Mouse (Mus musculus) MEL (cell line): ENCODE results near the gene Thsd4. TPM values are rescaled to one million over a fixed set of nuclear protein-coding genes. Genes with fewer than 3 reads are reported as not detected.

Source experiments
- DNase-seq: peaks from one replicate; pipeline ENCODE4 v3.0.0; 2011; ENCODE audit warnings: low read depth, low spot score
- H3K27ac ChIP-seq: 2 replicates; pipeline ENCODE4 v1.5.1; 2012; ENCODE audit warnings: low read depth, mild to moderate bottlenecking, control low read depth, low read length, moderate library complexity; ENCODE audit not compliant: control insufficient read depth
- H3K27me3 ChIP-seq, 2 experiments: fragments of 150-350 bp in 1 of 2; sonication (generic) in 1 of 2; 2 replicates each; pipeline ENCODE4 v1.6.1; 2012; ENCODE audit warnings: low read length in 2 of 2, mild to moderate bottlenecking in 2 of 2, improper control_type of control experiment in 1 of 2, moderate library complexity in 1 of 2; ENCODE audit not compliant: insufficient read depth in 2 of 2, control insufficient read depth in 1 of 2
- H3K36me3 ChIP-seq, 2 experiments: 2 replicates each; pipeline ENCODE4 v1.6.1; 2012 to 2014; ENCODE audit warnings: low read length in 2 of 2, improper control_type of control experiment in 1 of 2, inconsistent platforms in 1 of 2, mild to moderate bottlenecking in 1 of 2; ENCODE audit not compliant: insufficient read depth in 2 of 2, control insufficient read depth in 1 of 2
- H3K4me1 ChIP-seq, 2 experiments: fragments of 150-350 bp in 1 of 2; sonication (generic) in 1 of 2; 2 replicates each; pipeline ENCODE4 v1.6.1; 2012; ENCODE audit warnings: low read length in 2 of 2, improper control_type of control experiment in 1 of 2, mild to moderate bottlenecking in 1 of 2; ENCODE audit not compliant: insufficient read depth in 2 of 2, control insufficient read depth in 1 of 2
- H3K4me3 ChIP-seq, 2 experiments: fragments of 150-350 bp in 1 of 2; sonication (generic) in 1 of 2; 2 replicates each; pipeline ENCODE4 v1.5.1; 2012; ENCODE audit warnings: low read depth in 2 of 2, low read length in 2 of 2, mild to moderate bottlenecking in 2 of 2, moderate library complexity in 2 of 2, control low read depth in 1 of 2, improper control_type of control experiment in 1 of 2; ENCODE audit not compliant: control insufficient read depth in 1 of 2, insufficient read depth in 1 of 2
- H3K79me2 ChIP-seq: 2 replicates; pipeline ENCODE4 v1.6.1; 2012; ENCODE audit warnings: mild to moderate bottlenecking, low read length, moderate library complexity; ENCODE audit not compliant: control insufficient read depth, poor library complexity, insufficient read depth
- H3K9ac ChIP-seq: 2 replicates; pipeline ENCODE4 v1.6.1; 2012; ENCODE audit warnings: low read depth, mild to moderate bottlenecking, control low read depth, low read length, moderate library complexity; ENCODE audit not compliant: control insufficient read depth, poor library complexity, severe bottlenecking
- H3K9me3 ChIP-seq: fragments of 150-350 bp; sonication (generic); replicated peaks from 2 replicates; pipeline ENCODE4 v1.6.1; 2012; ENCODE audit warnings: mild to moderate bottlenecking, low read length, improper control_type of control experiment, moderate library complexity; ENCODE audit not compliant: insufficient read depth
- CHD1 ChIP-seq: IDR thresholded peaks from 2 replicates; pipeline ENCODE4 v1.6.1; 2012; ENCODE audit warnings: low read depth, mild to moderate bottlenecking, inconsistent platforms, low read length, improper control_type of control experiment
- CHD2 ChIP-seq: IDR thresholded peaks from 2 replicates; pipeline ENCODE4 v1.6.1; 2011; ENCODE audit warnings: low read length, improper control_type of control experiment
- CTCF ChIP-seq, 3 experiments: IDR thresholded peaks in 2 of 3; conservative IDR thresholded peaks in 1 of 3; 2 replicates each; pipeline ENCODE4 v1.5.1; 2011 to 2012; ENCODE audit warnings: low read length in 3 of 3, low read depth in 2 of 3, mild to moderate bottlenecking in 2 of 3, improper control_type of control experiment in 1 of 3, inconsistent platforms in 1 of 3, mixed read lengths in 1 of 3, moderate library complexity in 1 of 3; ENCODE audit not compliant: control insufficient read depth in 1 of 3, insufficient read depth in 1 of 3, poor library complexity in 1 of 3, severe bottlenecking in 1 of 3
- ELF1 ChIP-seq: IDR thresholded peaks from 2 replicates; pipeline ENCODE4 v1.6.1; 2014; ENCODE audit warnings: low read depth, mild to moderate bottlenecking, inconsistent platforms, low read length, improper control_type of control experiment, moderate library complexity
- EP300 ChIP-seq, 2 experiments: IDR thresholded peaks; 2 replicates each; pipeline ENCODE4 v1.6.1; 2011; ENCODE audit warnings: improper control_type of control experiment in 2 of 2, low read length in 2 of 2, low read depth in 1 of 2, mild to moderate bottlenecking in 1 of 2
- GABPA ChIP-seq: IDR thresholded peaks from 2 replicates; pipeline ENCODE4 v1.6.1; 2012; ENCODE audit warnings: low read depth, mild to moderate bottlenecking, inconsistent platforms, low read length, improper control_type of control experiment, moderate library complexity
- GATA1 ChIP-seq: IDR thresholded peaks from 2 replicates; pipeline ENCODE4 v1.6.1; 2011; ENCODE audit warnings: low read depth, low read length, improper control_type of control experiment
- JUND ChIP-seq: IDR thresholded peaks from 2 replicates; pipeline ENCODE4 v1.6.1; 2011; ENCODE audit warnings: low read depth, mild to moderate bottlenecking, improper control_type of control experiment, low read length
- KAT2A ChIP-seq: conservative IDR thresholded peaks from 2 replicates; pipeline ENCODE4 v1.6.1; 2012; ENCODE audit warnings: low read depth, low read length, improper control_type of control experiment, inconsistent platforms
- MAFK ChIP-seq: IDR thresholded peaks from 2 replicates; pipeline ENCODE4 v1.6.1; 2011; ENCODE audit warnings: low read depth, mild to moderate bottlenecking, low read length, improper control_type of control experiment, borderline replicate concordance
- MAX ChIP-seq: IDR thresholded peaks from 2 replicates; pipeline ENCODE4 v1.6.1; 2011; ENCODE audit warnings: low read length, improper control_type of control experiment
- MXI1 ChIP-seq: IDR thresholded peaks from 2 replicates; pipeline ENCODE4 v1.6.1; 2011; ENCODE audit warnings: mild to moderate bottlenecking, low read depth, low read length, improper control_type of control experiment
- MYB ChIP-seq: IDR thresholded peaks from 2 replicates; pipeline ENCODE4 v1.6.1; 2011; ENCODE audit warnings: mild to moderate bottlenecking, low read depth, low read length, improper control_type of control experiment
- NRF1 ChIP-seq: IDR thresholded peaks from 2 replicates; pipeline ENCODE4 v1.6.1; 2014; ENCODE audit warnings: low read depth, mild to moderate bottlenecking, inconsistent platforms, low read length, improper control_type of control experiment, moderate library complexity; ENCODE audit not compliant: poor library complexity, insufficient read depth, severe bottlenecking
- POLR2A ChIP-seq, 2 experiments: IDR thresholded peaks; 2 replicates each; pipeline ENCODE4 v1.6.1; 2011 to 2012; ENCODE audit warnings: low read length in 2 of 2, mild to moderate bottlenecking in 2 of 2, control low read depth in 1 of 2, improper control_type of control experiment in 1 of 2, low read depth in 1 of 2, moderate library complexity in 1 of 2; ENCODE audit not compliant: control insufficient read depth in 1 of 2, insufficient read depth in 1 of 2, poor library complexity in 1 of 2
- POLR2AphosphoS5 ChIP-seq: IDR thresholded peaks from 2 replicates; pipeline ENCODE4 v1.6.1; 2012; ENCODE audit warnings: low read depth, borderline replicate concordance, mild to moderate bottlenecking, inconsistent platforms, low read length, moderate library complexity, mixed read lengths
- RAD21 ChIP-seq: IDR thresholded peaks from 2 replicates; pipeline ENCODE4 v1.6.1; 2011; ENCODE audit warnings: mild to moderate bottlenecking, low read depth, low read length, improper control_type of control experiment
- RCOR1 ChIP-seq: IDR thresholded peaks from 2 replicates; pipeline ENCODE4 v1.6.1; 2012; ENCODE audit warnings: low read depth, mild to moderate bottlenecking, inconsistent platforms, low read length, improper control_type of control experiment
- SIN3A ChIP-seq: IDR thresholded peaks from 2 replicates; pipeline ENCODE4 v1.6.1; 2012; ENCODE audit warnings: low read length, improper control_type of control experiment, inconsistent platforms
- SMC3 ChIP-seq: IDR thresholded peaks from 2 replicates; pipeline ENCODE4 v1.6.1; 2011; ENCODE audit warnings: low read depth, low read length, improper control_type of control experiment
- TAL1 ChIP-seq: IDR thresholded peaks from 2 replicates; pipeline ENCODE4 v1.6.1; 2012; ENCODE audit warnings: mild to moderate bottlenecking, inconsistent platforms, low read length, moderate library complexity, mixed read lengths
- TCF12 ChIP-seq: IDR thresholded peaks from 2 replicates; pipeline ENCODE4 v1.6.1; 2014; ENCODE audit warnings: low read depth, mild to moderate bottlenecking, inconsistent platforms, low read length, improper control_type of control experiment, moderate library complexity
- USF1 ChIP-seq: IDR thresholded peaks from 2 replicates; pipeline ENCODE4 v1.6.1; 2014; ENCODE audit warnings: low read depth, mild to moderate bottlenecking, inconsistent platforms, low read length, improper control_type of control experiment, moderate library complexity
- ZKSCAN1 ChIP-seq: IDR thresholded peaks from 2 replicates; pipeline ENCODE4 v1.6.1; 2012; ENCODE audit warnings: low read depth, mild to moderate bottlenecking, inconsistent platforms, low read length, improper control_type of control experiment, moderate library complexity
- polyA plus RNA-seq, 2 experiments: library from polyadenylated mRNA; stranded (reverse) in 1 of 2; unstranded in 1 of 2; fragments of >175 nt in 1 of 2; fragments of >200 nt in 1 of 2; gene quantifications; 2 replicates each; pipeline versions ENCODE4 v1.2.1 to v1.2.4; 2012; ENCODE audit warnings: low replicate concordance in 2 of 2, low read depth in 1 of 2; ENCODE audit not compliant: insufficient read length in 2 of 2, insufficient read depth in 1 of 2, missing spikeins in 1 of 2
- total RNA-seq: library from RNA; depleted of rRNA; stranded (reverse); fragments of 300-350 nt; gene quantifications from 2 replicates; pipeline ENCODE4 v1.2.3, GENCODE M21; 2012

Thsd4 gene
- total and polyA plus RNA-seq, 3 experiments = 0.08 TPM; not detected in 1

- no peak for TF ChIP-seq KAT2A
- TF ChIP-seq RCOR1 = no peak
- peak; percentile 56 for TF ChIP-seq SMC3
- no peak for TF ChIP-seq MXI1
- no peak for TF ChIP-seq GATA1
- TF ChIP-seq ELF1 = no peak
- TF ChIP-seq GABPA = no peak
- TF ChIP-seq RAD21 = peak; percentile 20
Measured at GRCm38 (mm10) chr9:60088101-60088500, 433.7 kb downstream of the Thsd4 start (continued).

- no peak overlapping the region for H3K27ac ChIP-seq
- H3K9me3 ChIP-seq = no peaks in the 10 kb centered on the region
- no peak overlapping the region for H3K4me3 ChIP-seq
- peak; percentile 3 for DNase-seq
- H3K4me1 ChIP-seq = no peaks in the 10 kb centered on the region
- no peaks in the 10 kb centered on the region; a peak in 2 of 4 replicates for H3K27me3 ChIP-seq
- H3K36me3 ChIP-seq = no peaks in the 10 kb centered on the region
- H3K9ac ChIP-seq = no peak overlapping the region
- TF ChIP-seq NRF1 (no peak), USF1 (no peak), MAFK (no peak), CHD2 (no peak), ZKSCAN1 (no peak), POLR2A (IDR thresholded peaks at IDR 0.05; ENCODE audit: control insufficient read depth in 1 of 2, insufficient read depth in 1 of 2, low read depth in 1 of 2, low read length in 2 of 2, poor library complexity in 1 of 2) (no peak), CHD1 (no peak), CTCF (IDR thresholded peaks at IDR 0.05 in 2 of 3, conservative IDR thresholded peaks at IDR 0.05 in 1 of 3; ENCODE audit: control insufficient read depth in 1 of 3, insufficient read depth in 1 of 3, low read depth in 2 of 3, low read length in 3 of 3, poor library complexity in 1 of 3, severe bottlenecking in 1 of 3) (no peak), GABPA (no peak), SIN3A (no peak), ELF1 (no peak), POLR2AphosphoS5 (no peak), MXI1 (no peak), MAX (no peak), TAL1 (no peak), EP300 (IDR thresholded peaks at IDR 0.05; ENCODE audit: low read depth in 1 of 2, low read length in 2 of 2) (no peak), TCF12 (no peak), JUND (no peak), MYB (no peak), RCOR1 (no peak)
- no peaks in the 10 kb centered on the region for H3K79me2 ChIP-seq
Measured at GRCm38 (mm10) chr9:60082107-60082581, 439.7 kb downstream of the Thsd4 start.
